9 mouse cellular contexts compared by ENCODE assay signal in the genomic region with DNA sequence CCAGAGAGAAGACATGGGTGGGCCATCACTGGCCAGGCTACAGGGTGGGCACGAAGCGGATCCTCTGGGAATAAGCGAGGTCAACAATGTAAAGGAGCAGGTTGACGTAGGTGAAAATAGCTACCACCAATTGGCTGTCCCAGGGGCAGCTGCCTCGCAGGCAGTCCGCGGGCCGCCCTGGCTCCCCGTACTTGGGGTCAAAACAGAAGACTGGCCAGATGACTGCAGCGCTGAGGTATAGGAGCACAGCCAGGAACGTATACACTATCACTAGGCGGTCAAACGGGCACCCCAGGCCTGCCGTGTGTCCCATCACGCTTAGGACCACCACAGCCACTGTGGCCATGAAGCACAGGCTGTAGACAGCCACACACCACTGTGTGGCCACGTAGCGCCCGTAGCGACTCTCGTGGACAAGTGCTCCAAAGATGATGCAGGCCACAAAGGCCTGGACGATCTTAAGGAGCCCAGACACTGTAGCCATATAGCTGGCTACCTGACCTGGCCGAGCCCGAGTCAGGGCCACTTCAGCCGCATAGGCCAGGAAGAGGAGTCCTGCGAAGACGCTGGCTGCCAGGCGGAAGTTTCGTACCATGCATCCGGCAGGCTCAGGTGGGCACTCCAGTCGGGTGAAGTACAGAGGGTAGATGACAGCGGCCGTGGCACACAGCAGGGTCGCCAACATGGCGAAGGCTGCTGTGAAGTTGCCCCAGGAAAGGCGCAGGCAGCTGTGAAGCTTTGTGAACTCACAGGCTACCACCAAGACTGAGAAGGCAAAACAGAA. TPM values are rescaled to one million over a fixed set of nuclear protein-coding genes. Genes with fewer than 3 reads are reported as not detected.
DNase-seq lines count a peak whose midpoint lies in the region; ATAC-seq and TF ChIP-seq lines count a peak whose summit lies in the region.
"Had no signal": no experiment of that assay in that cellular context is flagged by ENCODE, and none has a peak within 500 bp of the region (broad histone marks: within the 10 kb centered on the region; RNA-seq: fewer than 3 reads in every experiment).

No protein-coding gene starts in this region.

- no peak overlapping the region; the same call in 1 of the 2 replicates for H3K4me2 ChIP-seq in hindbrain, embryonic 16.5 days (ENCODE audit: low read length)
- H3K4me2 ChIP-seq in liver, embryonic 12.5 days = peak overlapping the region; percentile 66

- peak overlapping the region; percentile 41 for H3K4me3 ChIP-seq in hindbrain, embryonic 10.5 days
- H3K4me3 ChIP-seq in hindbrain, embryonic 16.5 days (ENCODE audit: low read length) = no peak overlapping the region
- H3K4me3 ChIP-seq in thymus, adult 2 months (ENCODE audit: control insufficient read depth, insufficient read depth, low read length) = peak overlapping the region; percentile 46
- peak overlapping the region; percentile 38; the same call in 1 of the 2 replicates for H3K4me3 ChIP-seq in liver, embryonic 12.5 days

- ATAC-seq in hindbrain, embryonic 16.5 days = no peak
- no peak for ATAC-seq in liver, embryonic 12.5 days

- WGBS in hindbrain, embryonic 10.5 days = 73% methylated on average over 35 of the region's 35 CpGs
- 80% methylated on average over 35 of the region's 35 CpGs for WGBS in hindbrain, embryonic 16.5 days
- 93% methylated on average over 35 of the region's 35 CpGs for WGBS in thymus, adult 2 months
- WGBS in liver, embryonic 12.5 days (ENCODE audit: insufficient replicate concordance) = 72% methylated on average over 35 of the region's 35 CpGs

- TF ChIP-seq POLR2A in thymus, adult 2 months (IDR thresholded peaks at IDR 0.05; ENCODE audit: control insufficient read depth, extremely low read depth, insufficient read depth, low read length, poor library complexity) = no peak

- H3K4me1 ChIP-seq in hindbrain, embryonic 10.5 days (replicated peaks) = peaks cover 34% of the 10 kb centered on the region
- peaks cover 15% of the 10 kb centered on the region for H3K4me1 ChIP-seq in hindbrain, embryonic 16.5 days (ENCODE audit: control insufficient read depth, insufficient read depth, low read depth, low read length)
- H3K4me1 ChIP-seq in thymus, adult 2 months (replicated peaks; ENCODE audit: control insufficient read depth, insufficient read depth, low read length) = peaks cover 22% of the 10 kb centered on the region
- H3K4me1 ChIP-seq in liver, embryonic 12.5 days = peaks cover 30% of the 10 kb centered on the region

- H3K9me3 ChIP-seq in hindbrain, embryonic 10.5 days = no peaks in the 10 kb centered on the region
- no peaks in the 10 kb centered on the region for H3K9me3 ChIP-seq in hindbrain, embryonic 16.5 days (ENCODE audit: control insufficient read depth, low read length)
- H3K9me3 ChIP-seq in liver, embryonic 12.5 days (replicated peaks) = no peaks in the 10 kb centered on the region

- no peaks in the 10 kb centered on the region for H3K36me3 ChIP-seq in hindbrain, embryonic 10.5 days
- H3K36me3 ChIP-seq in hindbrain, embryonic 16.5 days (ENCODE audit: control insufficient read depth, insufficient read depth, low read length) = no peaks in the 10 kb centered on the region
- no peaks in the 10 kb centered on the region for H3K36me3 ChIP-seq in thymus, adult 2 months (ENCODE audit: control insufficient read depth, insufficient read depth, low read length)
- H3K36me3 ChIP-seq in liver, embryonic 12.5 days = no peaks in the 10 kb centered on the region

- no peak for TF ChIP-seq CTCF in thymus, adult 2 months (IDR thresholded peaks at IDR 0.05; ENCODE audit: borderline replicate concordance, control insufficient read depth, extremely low read depth, insufficient read depth, low read length, poor library complexity)

- peak overlapping the region; percentile 62; the same call in 1 of the 2 replicates for H3K27ac ChIP-seq in hindbrain, embryonic 10.5 days
- no peak overlapping the region for H3K27ac ChIP-seq in hindbrain, embryonic 16.5 days (ENCODE audit: low read depth, low read length)
- H3K27ac ChIP-seq in thymus, adult 2 months (ENCODE audit: control insufficient read depth, insufficient read depth, low read length) = 0 out of 2 replicates have a peak overlapping the region, but pooled peaks have one; percentile 26
- H3K27ac ChIP-seq in liver, embryonic 12.5 days = no peak overlapping the region

- H3K27me3 ChIP-seq in hindbrain, embryonic 10.5 days (ENCODE audit: insufficient read depth, poor library complexity, severe bottlenecking) = peaks cover 36% of the 10 kb centered on the region
- peaks cover 3% of the 10 kb centered on the region; the same call in 1 of the 2 replicates for H3K27me3 ChIP-seq in hindbrain, embryonic 16.5 days (replicated peaks; ENCODE audit: control insufficient read depth, insufficient read depth, low read length)
- H3K27me3 ChIP-seq in thymus, adult 2 months (ENCODE audit: control insufficient read depth, insufficient read depth, low read length) = no peaks in the 10 kb centered on the region; the same call in 1 of the 2 replicates
- H3K27me3 ChIP-seq in liver, embryonic 12.5 days (replicated peaks) = peaks cover 51% of the 10 kb centered on the region

- no peak for DNase-seq in hindbrain, embryonic 10.5 days (ENCODE audit: low spot score)
- no peak for DNase-seq in thymus, adult 2 months
- no peak for DNase-seq in thymus, postnatal 36 days
- DNase-seq in adrenal gland, postnatal 10 days = no peak
- no peak for DNase-seq in yolk sac, embryonic 10.5 days (ENCODE audit: low spot score)
- no peak for DNase-seq in urinary bladder, adult 2 months (ENCODE audit: low spot score)

- no peak overlapping the region for H3K9ac ChIP-seq in hindbrain, embryonic 16.5 days (ENCODE audit: low read depth, low read length)
- 0 out of 2 replicates have a peak overlapping the region, but pooled peaks have one; percentile 9 for H3K9ac ChIP-seq in liver, embryonic 12.5 days

RNA-seq across cellular contexts. Expression of a gene that starts 0.7 kb away (rescaled TPM):
- not detected in 2 replicates for polyA plus RNA-seq in hindbrain, embryonic 10.5 days (2016; fragmentation: Nextera tagmentation; extraction: Ambion mirVana)
- polyA plus RNA-seq in hindbrain, embryonic 16.5 days (2015; fragmentation: Nextera tagmentation; extraction: Ambion mirVana) = 1.1 and 2.4 TPM in 2 replicates
- polyA plus RNA-seq in thymus, adult 2 months (2012; rRNA removed) = 1.2 and 3.2 TPM in 2 replicates
- 0.23 and 0.47 TPM in 2 replicates for polyA plus RNA-seq in liver, embryonic 12.5 days (2016; fragmentation: Nextera tagmentation; extraction: Ambion mirVana)
- 1 to 10 TPM; 3.2 to 7.6 TPM for total RNA-seq in adrenal gland, postnatal 10 days (2021)
- polyA plus RNA-seq in urinary bladder, adult 2 months (2012; rRNA removed) = 0.07 and 0.21 TPM in 2 replicates
- total RNA-seq: MEL had no signal

RNA-seq across cellular contexts. Expression of a gene that starts 3.7 kb away (rescaled TPM):
- 37.6 and 38.7 TPM in 2 replicates for polyA plus RNA-seq in hindbrain, embryonic 10.5 days (2016; fragmentation: Nextera tagmentation; extraction: Ambion mirVana)
- polyA plus RNA-seq in hindbrain, embryonic 16.5 days (2015; fragmentation: Nextera tagmentation; extraction: Ambion mirVana) = 18.0 and 20.0 TPM in 2 replicates
- polyA plus RNA-seq in thymus, adult 2 months (2012; rRNA removed) = 2.8 and 3.4 TPM in 2 replicates
- polyA plus RNA-seq in liver, embryonic 12.5 days (2016; fragmentation: Nextera tagmentation; extraction: Ambion mirVana) = 11.0 and 11.3 TPM in 2 replicates
- 1 to 10 TPM; 5.1 to 5.2 TPM for total RNA-seq in adrenal gland, postnatal 10 days (2021)
- 15.5 and 18.5 TPM in 2 replicates for polyA plus RNA-seq in urinary bladder, adult 2 months (2012; rRNA removed)

RNA-seq across cellular contexts. Expression of a gene that starts 13.7 kb away (rescaled TPM):
- 2.3 and 4.3 TPM in 2 replicates for polyA plus RNA-seq in hindbrain, embryonic 10.5 days (2016; fragmentation: Nextera tagmentation; extraction: Ambion mirVana)
- 3.1 and 3.8 TPM in 2 replicates for polyA plus RNA-seq in hindbrain, embryonic 16.5 days (2015; fragmentation: Nextera tagmentation; extraction: Ambion mirVana)
- polyA plus RNA-seq in thymus, adult 2 months (2012; rRNA removed) = 0.24 and 0.89 TPM in 2 replicates
- 0.31 and 0.38 TPM in 2 replicates for polyA plus RNA-seq in liver, embryonic 12.5 days (2016; fragmentation: Nextera tagmentation; extraction: Ambion mirVana)
- total RNA-seq in adrenal gland, postnatal 10 days (2021) = 10 to 100 TPM; 12.4 to 13.3 TPM
- 13.0 and 16.6 TPM in 2 replicates for polyA plus RNA-seq in urinary bladder, adult 2 months (2012; rRNA removed)
- total RNA-seq: MEL had no signal

RNA-seq across cellular contexts. Expression of a gene that starts 13.8 kb away (rescaled TPM):
- polyA plus RNA-seq in hindbrain, embryonic 10.5 days (2016; fragmentation: Nextera tagmentation; extraction: Ambion mirVana) = 23.1 and 26.2 TPM in 2 replicates
- 25.4 and 34.6 TPM in 2 replicates for polyA plus RNA-seq in hindbrain, embryonic 16.5 days (2015; fragmentation: Nextera tagmentation; extraction: Ambion mirVana)
- 33.6 and 35.5 TPM in 2 replicates for polyA plus RNA-seq in thymus, adult 2 months (2012; rRNA removed)
- polyA plus RNA-seq in liver, embryonic 12.5 days (2016; fragmentation: Nextera tagmentation; extraction: Ambion mirVana) = 53.4 and 58.3 TPM in 2 replicates
- total RNA-seq in adrenal gland, postnatal 10 days (2021) = 10 to 100 TPM; 41.1 to 46.5 TPM
- polyA plus RNA-seq in urinary bladder, adult 2 months (2012; rRNA removed) = 50.1 and 62.5 TPM in 2 replicates

RNA-seq across cellular contexts. Expression of a gene that starts 22.2 kb away (rescaled TPM):
- 37.0 and 42.4 TPM in 2 replicates for polyA plus RNA-seq in hindbrain, embryonic 10.5 days (2016; fragmentation: Nextera tagmentation; extraction: Ambion mirVana)
- 39.4 and 41.3 TPM in 2 replicates for polyA plus RNA-seq in hindbrain, embryonic 16.5 days (2015; fragmentation: Nextera tagmentation; extraction: Ambion mirVana)
- polyA plus RNA-seq in thymus, adult 2 months (2012; rRNA removed) = 169 and 184 TPM in 2 replicates
- polyA plus RNA-seq in liver, embryonic 12.5 days (2016; fragmentation: Nextera tagmentation; extraction: Ambion mirVana) = 43.1 and 45.3 TPM in 2 replicates
- 10 to 100 TPM; 33.2 to 40.3 TPM for total RNA-seq in adrenal gland, postnatal 10 days (2021)
- polyA plus RNA-seq in urinary bladder, adult 2 months (2012; rRNA removed) = 78.6 and 107 TPM in 2 replicates

Comparison
In these comparisons a context has a peak if more than half of its experiments do, and no peak if none do; other contexts are left out.
1. H3K27ac ChIP-seq: peak in hindbrain, embryonic 10.5 days (single experiment) and thymus, adult 2 months (single experiment); none in hindbrain, embryonic 16.5 days (single experiment) and liver, embryonic 12.5 days (single experiment).